Mouse (Mus musculus) bone marrow, adult 2 months (tissue): Measurements from ENCODE around the gene Paqr9.

Experiments
- CTCF ChIP-seq: fragments of 200-500 bp; IDR thresholded peaks from 2 replicates; pipeline ENCODE4 v1.5.1; 2011; ENCODE audit warnings: low read length, control low read depth; ENCODE audit not compliant: control insufficient read depth, insufficient read depth
- POLR2A ChIP-seq: fragments of 200-500 bp; IDR thresholded peaks from 2 replicates; pipeline ENCODE4 v1.6.1; 2011; ENCODE audit warnings: low read depth, mild to moderate bottlenecking, control low read depth, low read length, borderline replicate concordance; ENCODE audit not compliant: control insufficient read depth

- TF ChIP-seq CTCF (no peak), POLR2A (no peak)
Observed at GRCm38 (mm10) chr9:95539176-95539800, 20.2 kb upstream of the Paqr9 start.
